Mouse (Mus musculus): ENCODE measurements around the gene 1700012B07Rik. TPM values are rescaled to one million over a fixed set of nuclear protein-coding genes. Genes with fewer than 3 reads are reported as not detected.

1700012B07Rik gene
- polyA plus RNA-seq, 1 experiment: 0.03 TPM

GRCm38 (mm10) chr11:109846343-109846742 is 18.5 kb upstream of the 1700012B07Rik start:
- no peak for DNase-seq (ENCODE audit: low spot score)

- DNase-seq (ENCODE audit: low spot score): no peak
Measured at GRCm38 (mm10) chr11:109845601-109846000, 17.8 kb upstream of the 1700012B07Rik start.

GRCm38 (mm10) chr11:109844466-109844865 is 16.6 kb upstream of the 1700012B07Rik start:
- no peak for DNase-seq (ENCODE audit: low spot score)

GRCm38 (mm10) chr11:109830368-109830767 is 2.5 kb upstream of the 1700012B07Rik start:
- no peak for DNase-seq (ENCODE audit: low spot score)

- no peak for DNase-seq (ENCODE audit: low spot score)
Measured at GRCm38 (mm10) chr11:109822280-109822679, 5.6 kb downstream of the 1700012B07Rik start.

GRCm38 (mm10) chr11:109817405-109817804 is 10.4 kb downstream of the 1700012B07Rik start:
- no peak for DNase-seq (ENCODE audit: low spot score)

- DNase-seq (ENCODE audit: low spot score): no peak
Measured at GRCm38 (mm10) chr11:109816911-109817310, 10.9 kb downstream of the 1700012B07Rik start.

GRCm38 (mm10) chr11:109811721-109812120 is 16.1 kb downstream of the 1700012B07Rik start:
- no peak for DNase-seq (ENCODE audit: low spot score)

GRCm38 (mm10) chr11:109809175-109809855 is 18.5 kb downstream of the 1700012B07Rik start:
- no peak for DNase-seq (ENCODE audit: low spot score)

- DNase-seq (ENCODE audit: low spot score): no peak
Measured at GRCm38 (mm10) chr11:109801515-109801914, 26.3 kb downstream of the 1700012B07Rik start.

- DNase-seq (ENCODE audit: low spot score): no peak
Measured at GRCm38 (mm10) chr11:109797531-109797930, 30.3 kb downstream of the 1700012B07Rik start.

- no peak for DNase-seq (ENCODE audit: low spot score)
Measured at GRCm38 (mm10) chr11:109795536-109795935, 32.3 kb downstream of the 1700012B07Rik start.

- no peak for DNase-seq (ENCODE audit: low spot score)
Measured at GRCm38 (mm10) chr11:109793578-109793977, 34.3 kb downstream of the 1700012B07Rik start.

- DNase-seq (ENCODE audit: low spot score): no peak
Measured at GRCm38 (mm10) chr11:109792401-109792997, 35.3 kb downstream of the 1700012B07Rik start.

- no peak for DNase-seq (ENCODE audit: low spot score)
Measured at GRCm38 (mm10) chr11:109791965-109792364, 35.9 kb downstream of the 1700012B07Rik start.

GRCm38 (mm10) chr11:109790221-109790620 is 37.6 kb downstream of the 1700012B07Rik start:
- no peak for DNase-seq (ENCODE audit: low spot score)

- DNase-seq (ENCODE audit: low spot score): no peak
Measured at GRCm38 (mm10) chr11:109785392-109785791, 42.5 kb downstream of the 1700012B07Rik start.

GRCm38 (mm10) chr11:109771381-109771780 is 56.5 kb downstream of the 1700012B07Rik start:
- DNase-seq (ENCODE audit: low spot score): no peak

- no peak for DNase-seq (ENCODE audit: low spot score)
Measured at GRCm38 (mm10) chr11:109770185-109770584, 57.7 kb downstream of the 1700012B07Rik start.

GRCm38 (mm10) chr11:109769091-109769490 is 58.8 kb downstream of the 1700012B07Rik start:
- no peak for DNase-seq (ENCODE audit: low spot score)

- DNase-seq (ENCODE audit: low spot score): no peak
Measured at GRCm38 (mm10) chr11:109760063-109760462, 67.8 kb downstream of the 1700012B07Rik start.

GRCm38 (mm10) chr11:109758616-109759215 is 69.1 kb downstream of the 1700012B07Rik start:
- DNase-seq (ENCODE audit: low spot score): no peak

- DNase-seq (ENCODE audit: low spot score): no peak
Measured at GRCm38 (mm10) chr11:109754105-109754602, 73.7 kb downstream of the 1700012B07Rik start.

Measured in urinary bladder, adult 2 months (tissue).